Mouse (Mus musculus): ENCODE measurements at regions not wholly inside any gene's neighbourhood (a gene's known extent, or its start where the extent isn't known, plus 50 kb on each side); places are given as distances from the start of the nearest gene placed in this dataset.

DNA sequence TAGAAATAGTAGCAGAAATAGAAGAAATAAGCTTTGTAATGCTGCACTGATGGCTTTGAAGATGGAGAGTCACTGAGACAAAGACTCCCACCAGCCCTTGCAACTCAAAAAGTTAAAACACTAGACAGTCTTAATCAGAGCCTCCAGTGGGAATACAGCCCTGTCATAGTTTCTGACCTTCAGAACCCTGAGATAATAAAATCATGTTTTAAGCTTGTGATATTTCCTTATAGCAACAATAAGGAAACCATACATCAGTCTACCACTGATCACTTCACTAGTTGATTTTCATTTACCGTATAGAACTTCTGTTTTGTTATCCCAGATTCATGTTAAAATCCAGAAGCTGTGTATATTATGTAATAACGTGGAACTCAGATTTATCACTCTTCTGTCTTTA, 139.7 kb upstream of the Xrcc4 start:
- TF ChIP-seq EP300 (IDR thresholded peaks at IDR 0.05; ENCODE audit: insufficient read depth, low read depth, low read length): no peak
- no peak for TF ChIP-seq POLR2A (IDR thresholded peaks at IDR 0.05; ENCODE audit: insufficient read depth, low read length)
